Mouse (Mus musculus) bone marrow macrophage, adult 2 months (primary cell): ENCODE results near the gene Itga9.

Experiments
- CTCF ChIP-seq: IDR thresholded peaks from 2 replicates; pipeline ENCODE4 v1.5.1; 2012; ENCODE audit warnings: low read depth, mild to moderate bottlenecking, low read length, moderate library complexity
- POLR2A ChIP-seq: IDR thresholded peaks from 2 replicates; pipeline ENCODE4 v1.6.1; 2012; ENCODE audit warnings: mild to moderate bottlenecking, low read depth, low read length, borderline replicate concordance

- TF ChIP-seq CTCF: no peak
- no peak for TF ChIP-seq POLR2A
Measured at GRCm38 (mm10) chr9:118877365-118878008, 271.0 kb downstream of the Itga9 start.
